ENCODE assay signal across 8 mouse cellular contexts in genomic region chr4:82933698-82934210, GRCm38 (mm10). TPM values are rescaled to one million over a fixed set of nuclear protein-coding genes. Genes with fewer than 3 reads are reported as not detected.
DNase-seq lines count a peak whose midpoint lies in the region; ATAC-seq and TF ChIP-seq lines count a peak whose summit lies in the region.

No protein-coding gene starts in this region.

- no peak overlapping the region for H3K9ac ChIP-seq in hindbrain, postnatal 0 days (replicated peaks; ENCODE audit: low read length)

- peak; percentile 87 for DNase-seq in heart, adult 11 months
- no peak for DNase-seq in heart, postnatal 25 days (ENCODE audit: low spot score)
- DNase-seq in cerebellum, postnatal 14 days: peak; percentile 94 to 96
- peak; percentile 77 for DNase-seq in gastrocnemius, adult 18-20 months (ENCODE audit: low spot score)
- DNase-seq in hindbrain, postnatal 0 days (ENCODE audit: low spot score): peak; percentile 94
- DNase-seq in left cerebral cortex, adult 11 months (ENCODE audit: low spot score): peak; percentile 60
- peak; percentile 87 for DNase-seq in lung, postnatal 36 days
- DNase-seq in retina, postnatal 1 day: peak; percentile 85

- H3K4me2 ChIP-seq in hindbrain, postnatal 0 days (ENCODE audit: low read depth, low read length): peak overlapping the region; percentile 39

- H3K36me3 ChIP-seq in hindbrain, postnatal 0 days (ENCODE audit: insufficient read depth, low read length): no peaks in the 10 kb centered on the region

- WGBS in hindbrain, postnatal 0 days: 3% methylated on average over 14 of the region's 14 CpGs

- H3K4me1 ChIP-seq in hindbrain, postnatal 0 days (ENCODE audit: insufficient read depth, low read length): no peaks in the 10 kb centered on the region

- peak overlapping the region; percentile 59; the same call in 1 of the 2 replicates for H3K27ac ChIP-seq in hindbrain, postnatal 0 days

- H3K27me3 ChIP-seq in hindbrain, postnatal 0 days (ENCODE audit: insufficient read depth, low read length): no peaks in the 10 kb centered on the region

- ATAC-seq in hindbrain, postnatal 0 days: peak; percentile 79

- intact Hi-C loops in heart, postnatal 25 days (cut with DNase I): loop anchor here (2.0 to 10.0 kb wide), 3 partner anchors 291 to 1755 kb away; no protein-coding TSS in a partner anchor

- H3K4me3 ChIP-seq in hindbrain, postnatal 0 days (ENCODE audit: low read length): peak overlapping the region; percentile 18

- H3K9me3 ChIP-seq in hindbrain, postnatal 0 days (ENCODE audit: low read length): no peaks in the 10 kb centered on the region

- TF ChIP-seq CTCF in hindbrain, postnatal 0 days (IDR thresholded peaks at IDR 0.05; ENCODE audit: low read depth): peak; percentile 98

RNA-seq across cellular contexts. Expression of gene Cer1, which starts 48.8 kb away (rescaled TPM):
- not detected for total RNA-seq in heart, postnatal 25 days (2021)
- total RNA-seq in gastrocnemius, adult 18-20 months (2021): not detected
- total RNA-seq in hindbrain, postnatal 0 days (2014; rRNA removed): not detected in 2 replicates
- polyA plus RNA-seq in hindbrain, postnatal 0 days (2015; fragmentation: Nextera tagmentation; extraction: Ambion mirVana): not detected in 2 replicates
